Mouse (Mus musculus) embryonic facial prominence, embryonic 14.5 days (tissue): ENCODE data around the gene Mbnl2. TPM values are rescaled to one million over a fixed set of nuclear protein-coding genes. Genes with fewer than 3 reads are reported as not detected.
A peak's percentile ranks its signal among the peaks of the same experiment; 100 is the strongest.

ENCODE experiments used
- ATAC-seq: fragments of 200-750 bp; cut with Nextera tagmentation; 2 replicates; pipeline ENCODE4 v1.8.0; 2017; ENCODE audit warnings: low read depth, moderate number of reproducible peaks, moderate TSS enrichment
- DNase-seq: peaks from one replicate; pipeline ENCODE4 v3.0.0-alpha.2; 2015; ENCODE audit warnings: low spot score
- H3K27ac ChIP-seq: fragments of 300-500 bp; sonication (generic); replicated peaks from 2 replicates; pipeline ENCODE4 v1.5.1; 2014; ENCODE audit warnings: low read depth, mild to moderate bottlenecking, low read length, moderate library complexity
- H3K27me3 ChIP-seq: fragments of 300-500 bp; sonication (generic); replicated peaks from 2 replicates; pipeline ENCODE4 v1.6.1; 2014; ENCODE audit warnings: low read length; ENCODE audit not compliant: control insufficient read depth, insufficient read depth
- H3K36me3 ChIP-seq: fragments of 300-500 bp; sonication (generic); 2 replicates; pipeline ENCODE4 v1.6.1; 2014; ENCODE audit warnings: low read length, mixed read lengths; ENCODE audit not compliant: control insufficient read depth, insufficient read depth
- H3K4me1 ChIP-seq: fragments of 300-500 bp; sonication (generic); 2 replicates; pipeline ENCODE4 v1.6.1; 2014; ENCODE audit warnings: antibody characterized with exemption, low read length; ENCODE audit not compliant: control insufficient read depth, insufficient read depth
- H3K4me2 ChIP-seq: fragments of 300-500 bp; sonication (generic); 2 replicates; pipeline ENCODE4 v1.6.1; 2014; ENCODE audit warnings: low read depth, mild to moderate bottlenecking, low read length, moderate library complexity, mixed read lengths
- H3K4me3 ChIP-seq: fragments of 300-500 bp; sonication (generic); 2 replicates; pipeline ENCODE4 v1.5.1; 2014; ENCODE audit warnings: low read depth, mild to moderate bottlenecking, low read length
- H3K9ac ChIP-seq: fragments of 300-500 bp; sonication (generic); 2 replicates; pipeline ENCODE4 v1.6.1; 2014; ENCODE audit warnings: low read depth, mild to moderate bottlenecking, low read length, moderate library complexity, mixed read lengths
- H3K9me3 ChIP-seq: fragments of 300-500 bp; sonication (generic); 2 replicates; pipeline ENCODE4 v1.6.1; 2016; ENCODE audit warnings: low read length; ENCODE audit not compliant: control insufficient read depth
- WGBS: fragments of 180-500 bp; shearing (Covaris S2); extraction: QIAGEN DNeasy Blood & Tissue Kit; methylation state at CpG from one replicate; pipeline ENCODE4 v1.1.7; 2014; 5-methylcytosine and 5-hydroxymethylcytosine counted together
- polyA plus RNA-seq: library from polyadenylated mRNA; unstranded; fragments of >200 nt; fragmentation: Nextera tagmentation; extraction: Ambion mirVana; gene quantifications from 2 replicates; pipeline ENCODE4 v1.2.1, GENCODE M21; 2014

Gene Mbnl2
- polyA plus RNA-seq, 1 experiment from 2014 or later = 162 TPM

- no peak for DNase-seq
- WGBS = 56% methylated on average over 11 of the region's 11 CpGs
These were observed 72.2 kb downstream of the Mbnl2 start for GRCm38 (mm10) chr14:120347410-120348315.

GRCm38 (mm10) chr14:120349332-120349731 lies 73.9 kb downstream of the Mbnl2 start:
- 90% methylated on average over 4 of the region's 4 CpGs for WGBS
- Histone ChIP-seq H3K4me1 (peaks cover 29% of the 10 kb centered on the region), H3K4me3 (no peak overlapping the region), H3K36me3 (peaks cover 37% of the 10 kb centered on the region), H3K9me3 (peaks cover 18% of the 10 kb centered on the region), H3K27me3 (no peaks in the 10 kb centered on the region), H3K27ac (no peak overlapping the region), H3K4me2 (no peak overlapping the region), H3K9ac (no peak overlapping the region)
- DNase-seq (no peak), ATAC-seq (no peak)

More at GRCm38 (mm10) chr14:120347410-120348315, 72.2 kb downstream of the Mbnl2 start:
- H3K9ac ChIP-seq = no peak overlapping the region
- ATAC-seq = peak; percentile 26; the same call in 1 of the 2 replicates
- H3K36me3 ChIP-seq = peaks cover 37% of the 10 kb centered on the region
- H3K27ac ChIP-seq = no peak overlapping the region
- no peaks in the 10 kb centered on the region for H3K27me3 ChIP-seq
- peaks cover 12% of the 10 kb centered on the region for H3K4me1 ChIP-seq
- peaks cover 18% of the 10 kb centered on the region for H3K9me3 ChIP-seq
- no peak overlapping the region for H3K4me3 ChIP-seq
- H3K4me2 ChIP-seq = no peak overlapping the region

- Histone ChIP-seq H3K4me2 (0 out of 2 replicates have a peak overlapping the region, but pooled peaks have one; percentile 15), H3K36me3 (peaks cover 16% of the 10 kb centered on the region)
These were observed 76.8 kb downstream of the Mbnl2 start for GRCm38 (mm10) chr14:120352136-120352843.

GRCm38 (mm10) chr14:120353211-120353610 lies 77.7 kb downstream of the Mbnl2 start:
- Histone ChIP-seq H3K27me3 (no peaks in the 10 kb centered on the region), H3K9ac (no peak overlapping the region), H3K4me1 (peaks cover 43% of the 10 kb centered on the region), H3K4me3 (no peak overlapping the region), H3K9me3 (no peaks in the 10 kb centered on the region), H3K36me3 (peaks cover 14% of the 10 kb centered on the region), H3K4me2 (peak overlapping the region; percentile 5; the same call in 1 of the 2 replicates), H3K27ac (peak overlapping the region; percentile 90)
- 36% methylated on average over 11 of the region's 11 CpGs for WGBS
- no peak for ATAC-seq
- DNase-seq = peak; percentile 33

More at GRCm38 (mm10) chr14:120352136-120352843, 76.8 kb downstream of the Mbnl2 start:
- Histone ChIP-seq H3K9me3 (no peaks in the 10 kb centered on the region), H3K27me3 (no peaks in the 10 kb centered on the region), H3K4me3 (no peak overlapping the region), H3K9ac (no peak overlapping the region; the same call in 1 of the 2 replicates), H3K4me1 (peaks cover 43% of the 10 kb centered on the region), H3K27ac (peak overlapping the region; percentile 90)
- ATAC-seq = no peak
- peak; percentile 58 for DNase-seq
- WGBS = 42% methylated on average over 14 of the region's 14 CpGs

- H3K4me2 ChIP-seq = peak overlapping the region; percentile 43
- H3K27ac ChIP-seq = peak overlapping the region; percentile 90
- 0 out of 2 replicates have a peak, but pooled peaks cover 1% of the 10 kb centered on the region for H3K36me3 ChIP-seq
- ATAC-seq (no peak), DNase-seq (peak; percentile 73)
- H3K9ac ChIP-seq = no peak overlapping the region
- H3K4me1 ChIP-seq = peaks cover 43% of the 10 kb centered on the region
- whole genome bisulfite sequencing = 30% methylated on average over 6 of the region's 6 CpGs
- no peaks in the 10 kb centered on the region for H3K9me3 ChIP-seq
- H3K4me3 ChIP-seq = no peak overlapping the region
- no peaks in the 10 kb centered on the region for H3K27me3 ChIP-seq
These were observed 79.1 kb downstream of the Mbnl2 start for GRCm38 (mm10) chr14:120354595-120354994.

- WGBS = 16% methylated on average over 14 of the region's 14 CpGs
- no peaks in the 10 kb centered on the region for H3K9me3 ChIP-seq
- H3K4me1 ChIP-seq = peaks cover 43% of the 10 kb centered on the region
- peak overlapping the region; percentile 43 for H3K4me2 ChIP-seq
- H3K27ac ChIP-seq = peak overlapping the region; percentile 90
- H3K9ac ChIP-seq = peak overlapping the region; percentile 35
- 0 out of 2 replicates have a peak overlapping the region, but pooled peaks have one; percentile 2 for H3K4me3 ChIP-seq
- ATAC-seq (peak; percentile 86), DNase-seq (peak; percentile 91)
- H3K27me3 ChIP-seq = no peaks in the 10 kb centered on the region
- no peaks in the 10 kb centered on the region for H3K36me3 ChIP-seq
These were observed 79.7 kb downstream of the Mbnl2 start for GRCm38 (mm10) chr14:120355040-120355741.

- ATAC-seq (no peak), DNase-seq (no peak)
- WGBS = 73% methylated on average over 10 of the region's 10 CpGs
- Histone ChIP-seq H3K9ac (peak overlapping the region; percentile 35; the same call in 1 of the 2 replicates), H3K27ac (peak overlapping the region; percentile 90), H3K27me3 (no peaks in the 10 kb centered on the region), H3K4me3 (no peak overlapping the region), H3K4me2 (peak overlapping the region; percentile 43; the same call in 1 of the 2 replicates), H3K9me3 (no peaks in the 10 kb centered on the region), H3K36me3 (no peaks in the 10 kb centered on the region), H3K4me1 (peaks cover 43% of the 10 kb centered on the region)
These were observed 80.4 kb downstream of the Mbnl2 start for GRCm38 (mm10) chr14:120355742-120356440.
